Comparison of ENCODE assay signal across 13 mouse cellular contexts in the genomic region with DNA sequence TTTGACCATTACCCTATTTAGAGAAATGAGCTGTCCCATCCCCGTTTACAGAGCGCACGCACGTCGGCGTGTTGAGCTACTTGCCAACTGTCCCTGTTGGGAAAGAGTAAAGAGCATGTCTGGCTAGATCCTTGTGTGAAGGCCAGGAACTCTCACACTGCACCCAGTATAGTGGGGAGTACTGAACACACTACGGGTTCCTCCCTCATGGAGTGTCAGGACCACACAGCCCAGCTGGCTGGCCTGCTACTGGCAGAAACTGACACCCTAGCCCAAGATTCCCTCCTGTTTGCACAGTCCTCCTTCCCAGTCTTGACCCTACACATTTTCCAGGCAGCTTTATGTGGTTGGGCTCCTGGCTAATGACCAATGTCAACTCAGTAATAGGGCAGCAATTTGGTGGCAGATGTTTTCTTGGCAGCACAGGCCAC. TPM values are rescaled to one million over a fixed set of nuclear protein-coding genes. Genes with fewer than 3 reads are reported as not detected.
DNase-seq lines count a peak whose midpoint lies in the region; ATAC-seq and TF ChIP-seq lines count a peak whose summit lies in the region.
"Had no signal": no experiment of that assay in that cellular context is flagged by ENCODE, and none has a peak within 500 bp of the region (broad histone marks: within the 10 kb centered on the region; RNA-seq: fewer than 3 reads in every experiment).

No protein-coding gene starts in this region.

- no peak overlapping the region for H3K4me3 ChIP-seq in kidney, postnatal 0 days (replicated peaks; ENCODE audit: low read depth, low read length)
- H3K4me3 ChIP-seq in CH12.LX (replicated peaks in 1 of 3; ENCODE audit: low read depth in 2 of 3, low read length in 2 of 3, poor library complexity in 1 of 3), result no peak overlapping the region
- no peak overlapping the region for H3K4me3 ChIP-seq in lung, adult 2 months (replicated peaks; ENCODE audit: extremely low read depth, low read depth, low read length)
- H3K4me3 ChIP-seq in hindbrain, embryonic 14.5 days (replicated peaks; ENCODE audit: low read length), result no peak overlapping the region
- H3K4me3 ChIP-seq: erythroblast, embryonic 14.5 days; neural tube, embryonic 15.5 days had no signal

- TF ChIP-seq RAD21 in CH12.LX (IDR thresholded peaks at IDR 0.05; ENCODE audit: low read depth, low read length), result no peak

- no peaks in the 10 kb centered on the region for H3K27me3 ChIP-seq in kidney, postnatal 0 days (ENCODE audit: insufficient read depth, low read length)
- no peaks in the 10 kb centered on the region for H3K27me3 ChIP-seq in CH12.LX (replicated peaks)
- H3K27me3 ChIP-seq in hindbrain, embryonic 14.5 days (ENCODE audit: control insufficient read depth, insufficient read depth, low read length), result no peaks in the 10 kb centered on the region; the same call in 1 of the 2 replicates

- in situ Hi-C loops in CH12.LX (cut with MboI; ENCODE audit: low pct_ligation_motif_present, low pct_unique_long_range_greater_than_20kb, low sequenced_read_pairs), result loop anchor here (5.0 kb wide), 1 partner anchor 35 kb away; no protein-coding TSS in a partner anchor

- 49% methylated on average over 7 of the region's 7 CpGs for WGBS in kidney, postnatal 0 days
- WGBS in lung, adult 2 months, result 61% methylated on average over 7 of the region's 7 CpGs
- 87% methylated on average over 7 of the region's 7 CpGs for WGBS in hindbrain, embryonic 14.5 days

- no peak overlapping the region for H3K27ac ChIP-seq in kidney, postnatal 0 days
- peak overlapping the region; percentile 83 for H3K27ac ChIP-seq in CH12.LX (ENCODE audit: insufficient read depth, low read depth)
- no peak overlapping the region for H3K27ac ChIP-seq in hindbrain, embryonic 14.5 days
- H3K27ac ChIP-seq: neural tube, embryonic 15.5 days had no signal

- no peak for TF ChIP-seq POLR2A in CH12.LX (IDR thresholded peaks at IDR 0.05; ENCODE audit: low read depth, low read length)
- no peak for TF ChIP-seq POLR2A in brain, embryonic 14.5 days (IDR thresholded peaks at IDR 0.05; ENCODE audit: borderline replicate concordance, extremely low read depth, insufficient read depth, insufficient read length, poor library complexity, severe bottlenecking)
- no peak for TF ChIP-seq POLR2A in lung, adult 2 months (IDR thresholded peaks at IDR 0.05; ENCODE audit: borderline replicate concordance, extremely low read depth, low read depth, low read length)

- no peak overlapping the region for H3K4me2 ChIP-seq in kidney, postnatal 0 days (ENCODE audit: low read length)
- H3K4me2 ChIP-seq in CH12.LX (ENCODE audit: insufficient read depth, low read depth, poor library complexity, severe bottlenecking), result peak overlapping the region; percentile 80
- H3K4me2 ChIP-seq in hindbrain, embryonic 14.5 days (replicated peaks), result no peak overlapping the region
- H3K4me2 ChIP-seq: neural tube, embryonic 15.5 days had no signal

- no peak for TF ChIP-seq CTCF in kidney, postnatal 0 days (IDR thresholded peaks at IDR 0.05; ENCODE audit: low read depth)
- no peak for TF ChIP-seq CTCF in CH12.LX (conservative IDR thresholded peaks at IDR 0.05 in 1 of 2, IDR thresholded peaks at IDR 0.05 in 1 of 2; ENCODE audit: low read depth in 2 of 2, low read length in 2 of 2)
- TF ChIP-seq CTCF in brain, embryonic 14.5 days (IDR thresholded peaks at IDR 0.05; ENCODE audit: borderline replicate concordance, extremely low read depth, insufficient read depth, insufficient read length), result no peak
- no peak for TF ChIP-seq CTCF in lung, adult 2 months (IDR thresholded peaks at IDR 0.05; ENCODE audit: insufficient read depth, low read length)

- no peaks in the 10 kb centered on the region for H3K9me3 ChIP-seq in kidney, postnatal 0 days (replicated peaks; ENCODE audit: low read length)
- H3K9me3 ChIP-seq in CH12.LX (replicated peaks; ENCODE audit: low read length), result no peaks in the 10 kb centered on the region
- no peaks in the 10 kb centered on the region for H3K9me3 ChIP-seq in hindbrain, embryonic 14.5 days (ENCODE audit: control insufficient read depth, low read length)
- H3K9me3 ChIP-seq: neural tube, embryonic 15.5 days had no signal

- H3K9ac ChIP-seq in kidney, postnatal 0 days (ENCODE audit: low read depth, low read length), result no peak overlapping the region
- peak overlapping the region; percentile 98 for H3K9ac ChIP-seq in CH12.LX (ENCODE audit: insufficient read depth, low read depth)
- no peak overlapping the region for H3K9ac ChIP-seq in hindbrain, embryonic 14.5 days
- H3K9ac ChIP-seq: neural tube, embryonic 15.5 days had no signal

- no peak for TF ChIP-seq EP300 in CH12.LX (IDR thresholded peaks at IDR 0.05; ENCODE audit: low read length)

- peaks cover 9% of the 10 kb centered on the region; the same call in 1 of the 2 replicates for H3K4me1 ChIP-seq in kidney, postnatal 0 days (replicated peaks; ENCODE audit: insufficient read depth, low read length)
- H3K4me1 ChIP-seq in CH12.LX (ENCODE audit: control insufficient read depth in 1 of 2, insufficient read depth in 2 of 2), result peaks cover 40 to 70% of the 10 kb centered on the region in 2 experiments
- peaks cover 18% of the 10 kb centered on the region for H3K4me1 ChIP-seq in lung, adult 2 months (ENCODE audit: control insufficient read depth, insufficient read depth, low read length)
- H3K4me1 ChIP-seq in hindbrain, embryonic 14.5 days (replicated peaks; ENCODE audit: control insufficient read depth, insufficient read depth, low read length), result no peaks in the 10 kb centered on the region; the same call in 1 of the 2 replicates

- dilution Hi-C loops in CH12.LX (cut with MboI; ENCODE audit: extremely low pct_ligation_motif_present, extremely low pct_unique_long_range_greater_than_20kb, low sequenced_read_pairs), result no loop called here

- H3K79me2 ChIP-seq in CH12.LX (replicated peaks; ENCODE audit: control insufficient read depth, extremely low read depth, insufficient read depth, poor library complexity, severe bottlenecking), result peaks cover 77% of the 10 kb centered on the region

- peak; percentile 75 for DNase-seq in kidney, postnatal 0 days (ENCODE audit: low spot score)
- DNase-seq in kidney, adult 18-20 months, result no peak
- no peak for DNase-seq in CH12.LX (ENCODE audit: extremely low read depth)
- peak; percentile 18 for DNase-seq in brain, embryonic 14.5 days (ENCODE audit: low read depth)
- DNase-seq in lung, adult 2 months, result peak; percentile 32
- DNase-seq in right cerebral cortex, adult 18-20 months, result no peak
- no peak for DNase-seq in hindbrain, embryonic 14.5 days (ENCODE audit: low spot score)
- DNase-seq: cerebellum, adult 8-10 months; gastrocnemius, postnatal 10 days; thymus, postnatal 25 days had no signal

- no peak for ATAC-seq in kidney, postnatal 0 days (replicated peaks; ENCODE audit: low FRiP score, low read depth)
- no peak for ATAC-seq in hindbrain, embryonic 14.5 days (ENCODE audit: low FRiP score)
- ATAC-seq: intestine, postnatal 0 days had no signal

- H3K36me3 ChIP-seq in kidney, postnatal 0 days (ENCODE audit: insufficient read depth, low read length), result no peaks in the 10 kb centered on the region
- H3K36me3 ChIP-seq in CH12.LX (replicated peaks in 1 of 2; ENCODE audit: control insufficient read depth in 1 of 2, insufficient read depth in 1 of 2, low read length in 1 of 2), result peaks cover 18 to 57% of the 10 kb centered on the region in 2 experiments
- no peaks in the 10 kb centered on the region for H3K36me3 ChIP-seq in hindbrain, embryonic 14.5 days (replicated peaks; ENCODE audit: control insufficient read depth, insufficient read depth)
- H3K36me3 ChIP-seq: neural tube, embryonic 15.5 days had no signal

TF ChIP-seq in CH12.LX, 34 proteins besides CTCF, POLR2A, EP300 and RAD21:
- TF ChIP-seq TCF12 (IDR thresholded peaks at IDR 0.05; ENCODE audit: low read depth, low read length), result no peak
- TF ChIP-seq ZMIZ1 (IDR thresholded peaks at IDR 0.05; ENCODE audit: low read depth, low read length), result peak; percentile 35; the same call in 1 of the 2 replicates
- peak; percentile 44; the same call in 1 of the 2 replicates for TF ChIP-seq SIN3A (IDR thresholded peaks at IDR 0.05; ENCODE audit: low read length)
- TF ChIP-seq MEF2A (IDR thresholded peaks at IDR 0.05; ENCODE audit: borderline replicate concordance, low read depth, low read length), result no peak
- TF ChIP-seq JUND (conservative IDR thresholded peaks at IDR 0.05; ENCODE audit: low read depth, low read length), result no peak
- 0 out of 2 replicates have a peak, but pooled peaks have one; percentile 48 for TF ChIP-seq MAZ (IDR thresholded peaks at IDR 0.05; ENCODE audit: low read depth, low read length)
- TF ChIP-seq CHD1 (IDR thresholded peaks at IDR 0.05; ENCODE audit: low read depth, low read length), result peak; percentile 79; the same call in 1 of the 2 replicates
- TF ChIP-seq IRF4 (IDR thresholded peaks at IDR 0.05; ENCODE audit: low read depth, low read length), result peak; percentile 26; the same call in 1 of the 2 replicates
- no peak for TF ChIP-seq JUN (IDR thresholded peaks at IDR 0.05; ENCODE audit: insufficient read depth, low read depth, low read length)
- TF ChIP-seq USF1 (IDR thresholded peaks at IDR 0.05; ENCODE audit: low read depth, low read length), result no peak
- no peak for TF ChIP-seq RCOR1 (conservative IDR thresholded peaks at IDR 0.05; ENCODE audit: low read depth, low read length)
- TF ChIP-seq ZC3H11A (IDR thresholded peaks at IDR 0.05; ENCODE audit: low read depth, low read length), result no peak

RNA-seq across cellular contexts. Expression of a gene that starts 5.3 kb away (rescaled TPM):
- 1.0 and 1.2 TPM in 2 replicates for polyA plus RNA-seq in kidney, postnatal 0 days (2015; fragmentation: Nextera tagmentation; extraction: Ambion mirVana)
- total RNA-seq in CH12.LX (2012; rRNA removed) (51.4 and 58.2 TPM in 2 replicates), CH12.LX (2014; rRNA removed) (21.9 and 25.6 TPM in 2 replicates)
- polyA plus RNA-seq in CH12.LX (2012; ENCODE audit: insufficient read length, low read depth), result 50.3 and 60.1 TPM in 2 replicates
- polyA plus RNA-seq in brain, embryonic 14.5 days (2012; rRNA removed), result 0.93 and 1.1 TPM in 2 replicates
- 23.6 and 33.3 TPM in 2 replicates for polyA plus RNA-seq in lung, adult 2 months (2012; rRNA removed)
- 0.39 and 0.56 TPM in 2 replicates for polyA plus RNA-seq in hindbrain, embryonic 14.5 days (2014; fragmentation: Nextera tagmentation; extraction: Ambion mirVana)

Comparison
In these comparisons a context has a peak if more than half of its experiments do, and no peak if none do; other contexts are left out.
1. DNase-seq: peak in kidney, postnatal 0 days (single experiment), brain, embryonic 14.5 days (single experiment) and lung, adult 2 months (single experiment); none in kidney, adult 18-20 months (single experiment), CH12.LX (single experiment), right cerebral cortex, adult 18-20 months (single experiment) and hindbrain, embryonic 14.5 days (single experiment).
2. RNA of a gene that starts 5.3 kb away (polyA plus RNA-seq): 50.3 to 60.1 TPM in CH12.LX and 23.6 to 33.3 TPM in lung, adult 2 months; 0.93 to 1.1 TPM in brain, embryonic 14.5 days, 1.0 to 1.2 TPM in kidney, postnatal 0 days and 0.39 to 0.56 TPM in hindbrain, embryonic 14.5 days; every median in the first group is over 10 times any median in the second.